Mouse (Mus musculus) kidney, embryonic 16.5 days (tissue): ENCODE data around the gene Acap2. TPM values are rescaled to one million over a fixed set of nuclear protein-coding genes. Genes with fewer than 3 reads are reported as not detected.

ENCODE experiments used
- ATAC-seq: fragments of 200-750 bp; cut with Nextera tagmentation; 2 replicates; pipeline ENCODE4 v1.8.0; 2017; ENCODE audit warnings: moderate TSS enrichment; ENCODE audit not compliant: low FRiP score, low TSS enrichment
- H3K27ac ChIP-seq: fragments of 300-500 bp; sonication (generic); 2 replicates; pipeline ENCODE4 v1.5.1; 2014; ENCODE audit warnings: low read length
- H3K27me3 ChIP-seq: fragments of 300-500 bp; sonication (generic); 2 replicates; pipeline ENCODE4 v1.6.1; 2014; ENCODE audit warnings: low read length, control low read depth, mixed read lengths; ENCODE audit not compliant: insufficient read depth
- H3K36me3 ChIP-seq: fragments of 300-500 bp; sonication (generic); 2 replicates; pipeline ENCODE4 v1.6.1; 2014; ENCODE audit warnings: low read length, control low read depth, mixed read lengths; ENCODE audit not compliant: insufficient read depth
- H3K4me1 ChIP-seq: fragments of 300-500 bp; sonication (generic); 2 replicates; pipeline ENCODE4 v1.6.1; 2014; ENCODE audit warnings: low read length, control low read depth, mixed read lengths; ENCODE audit not compliant: insufficient read depth
- H3K4me2 ChIP-seq: fragments of 300-500 bp; sonication (generic); replicated peaks from 2 replicates; pipeline ENCODE4 v1.6.1; 2014; ENCODE audit warnings: low read depth, low read length
- H3K4me3 ChIP-seq: fragments of 300-500 bp; sonication (generic); 2 replicates; pipeline ENCODE4 v1.5.1; 2014; ENCODE audit warnings: mild to moderate bottlenecking, low read length
- H3K9ac ChIP-seq: fragments of 300-500 bp; sonication (generic); replicated peaks from 2 replicates; pipeline ENCODE4 v1.6.1; 2014; ENCODE audit warnings: low read length
- H3K9me3 ChIP-seq: fragments of 300-500 bp; sonication (generic); 2 replicates; pipeline ENCODE4 v1.6.1; 2016; ENCODE audit warnings: low read length, control low read depth
- WGBS: fragments of 180-500 bp; shearing (Covaris S2); extraction: QIAGEN DNeasy Blood & Tissue Kit; methylation state at CpG from one replicate; pipeline ENCODE4 v1.1.7; 2014; 5-methylcytosine and 5-hydroxymethylcytosine counted together
- polyA plus RNA-seq: library from polyadenylated mRNA; unstranded; fragments of >200 nt; fragmentation: Nextera tagmentation; extraction: Ambion mirVana; gene quantifications from 2 replicates; pipeline ENCODE4 v1.2.1, GENCODE M21; 2015

Gene Acap2
- polyA plus RNA-seq, 1 experiment from 2014 or later: 18.2 TPM

DNA sequence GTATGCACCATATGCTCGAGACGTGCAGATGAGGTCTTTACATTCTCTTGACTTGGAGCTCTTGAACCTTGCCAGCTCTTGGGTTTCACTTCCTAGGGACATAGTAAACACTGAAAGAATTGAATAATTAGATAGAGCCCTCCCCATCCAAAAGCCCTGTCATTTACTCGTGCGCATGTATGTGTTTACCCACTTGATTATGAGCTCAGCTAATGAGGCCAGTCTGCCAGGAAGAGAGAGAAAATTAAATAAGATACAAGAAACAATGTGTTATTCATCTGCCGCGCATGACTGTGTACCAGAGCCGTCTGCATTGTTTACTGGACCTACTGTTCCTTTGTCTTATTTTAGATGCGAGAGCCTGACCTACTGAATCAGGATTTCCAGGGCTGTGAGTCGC, 10.5 kb upstream of the Acap2 start:
- WGBS: 78% methylated on average over 9 of the region's 9 CpGs

DNA sequence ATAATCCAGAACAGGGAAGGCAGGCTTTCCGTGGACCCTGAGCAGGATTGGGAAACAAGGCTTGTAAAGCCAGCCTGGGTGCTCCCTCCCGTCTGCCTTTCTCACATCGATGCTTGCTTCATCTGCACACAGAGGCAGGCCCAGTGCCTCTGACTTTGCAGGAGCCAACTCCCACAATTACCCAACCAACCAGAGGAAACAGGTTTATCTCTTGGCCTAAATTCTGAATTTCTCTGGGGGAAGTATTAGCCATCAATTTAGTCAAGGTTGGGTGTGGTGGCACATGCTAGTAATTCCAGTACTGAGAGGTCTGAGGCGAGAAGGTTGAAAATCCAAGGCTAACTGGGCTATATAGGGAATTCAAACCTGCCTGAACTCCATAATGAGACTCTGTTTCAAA, 9.4 kb upstream of the Acap2 start:
- Histone ChIP-seq H3K27me3 (no peaks in the 10 kb centered on the region), H3K4me1 (peaks cover 5% of the 10 kb centered on the region; the same call in 1 of the 2 replicates), H3K4me2 (no peak overlapping the region), H3K9me3 (peaks cover 4% of the 10 kb centered on the region; the same call in 1 of the 2 replicates), H3K27ac (no peak overlapping the region), H3K9ac (no peak overlapping the region), H3K36me3 (no peaks in the 10 kb centered on the region), H3K4me3 (no peak overlapping the region)
- whole genome bisulfite sequencing: 69% methylated on average over 4 of the region's 4 CpGs
- ATAC-seq: no peak

More for the DNA sequence above, 10.5 kb upstream of the Acap2 start:
- H3K4me3 ChIP-seq: no peak overlapping the region
- peaks cover 8% of the 10 kb centered on the region for H3K9me3 ChIP-seq
- H3K9ac ChIP-seq: no peak overlapping the region
- no peaks in the 10 kb centered on the region for H3K27me3 ChIP-seq
- ATAC-seq: no peak
- no peak overlapping the region for H3K4me2 ChIP-seq
- H3K36me3 ChIP-seq: no peaks in the 10 kb centered on the region
- peaks cover 5% of the 10 kb centered on the region; the same call in 1 of the 2 replicates for H3K4me1 ChIP-seq
- no peak overlapping the region for H3K27ac ChIP-seq

DNA sequence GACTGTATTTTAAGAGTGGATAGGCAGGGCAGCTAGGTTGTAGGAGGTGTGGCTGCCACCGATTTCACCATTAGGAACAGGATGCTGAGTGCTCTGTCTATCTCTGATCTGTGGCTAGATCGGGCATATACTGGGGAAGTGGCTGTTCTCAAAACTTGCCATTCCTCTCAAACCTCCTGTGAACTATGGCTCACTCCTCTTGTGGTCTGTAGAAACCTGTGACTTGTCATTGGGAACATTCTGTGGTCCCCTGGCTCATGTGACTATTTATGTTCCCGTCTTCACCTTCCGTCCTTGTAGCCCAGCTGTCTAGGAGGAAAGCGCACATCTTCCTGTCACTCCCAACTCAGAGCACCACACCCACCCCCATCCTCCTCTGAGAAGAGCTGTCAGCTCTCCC, 8.9 kb upstream of the Acap2 start:
- WGBS: 50% methylated on average over 5 of the region's 5 CpGs
- no peaks in the 10 kb centered on the region for H3K27me3 ChIP-seq
- H3K9me3 ChIP-seq: no peaks in the 10 kb centered on the region
- no peak overlapping the region for H3K4me2 ChIP-seq
- peaks cover 5% of the 10 kb centered on the region; the same call in 1 of the 2 replicates for H3K4me1 ChIP-seq
- ATAC-seq: no peak
- no peak overlapping the region for H3K4me3 ChIP-seq
- no peak overlapping the region for H3K9ac ChIP-seq
- no peak overlapping the region for H3K27ac ChIP-seq
- no peaks in the 10 kb centered on the region for H3K36me3 ChIP-seq

DNA sequence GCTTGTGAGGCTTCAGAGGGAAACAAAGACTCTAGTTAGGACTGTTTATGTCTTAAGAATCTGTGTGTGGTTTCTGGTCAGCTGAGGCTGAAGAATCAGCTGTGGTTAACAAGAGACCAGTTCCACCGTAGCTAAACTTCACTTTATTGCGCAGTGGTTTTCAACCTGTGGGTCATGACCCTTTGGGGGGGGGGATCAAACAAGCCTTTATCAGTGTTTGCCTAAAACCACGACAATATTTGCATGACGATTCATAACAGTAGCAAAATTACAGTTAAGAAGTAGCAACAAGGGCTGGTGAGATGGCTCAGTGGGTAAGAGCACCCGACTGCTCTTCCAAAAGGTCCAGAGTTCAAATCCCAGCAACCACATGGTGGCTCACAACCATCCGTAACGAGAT, 4.7 kb upstream of the Acap2 start:
- Histone ChIP-seq H3K9me3 (no peaks in the 10 kb centered on the region), H3K4me1 (no peaks in the 10 kb centered on the region), H3K4me3 (no peak overlapping the region), H3K4me2 (no peak overlapping the region), H3K27me3 (no peaks in the 10 kb centered on the region), H3K36me3 (no peaks in the 10 kb centered on the region), H3K27ac (no peak overlapping the region), H3K9ac (no peak overlapping the region)
- WGBS: 90% methylated on average over 5 of the region's 7 CpGs
- no peak for ATAC-seq

DNA sequence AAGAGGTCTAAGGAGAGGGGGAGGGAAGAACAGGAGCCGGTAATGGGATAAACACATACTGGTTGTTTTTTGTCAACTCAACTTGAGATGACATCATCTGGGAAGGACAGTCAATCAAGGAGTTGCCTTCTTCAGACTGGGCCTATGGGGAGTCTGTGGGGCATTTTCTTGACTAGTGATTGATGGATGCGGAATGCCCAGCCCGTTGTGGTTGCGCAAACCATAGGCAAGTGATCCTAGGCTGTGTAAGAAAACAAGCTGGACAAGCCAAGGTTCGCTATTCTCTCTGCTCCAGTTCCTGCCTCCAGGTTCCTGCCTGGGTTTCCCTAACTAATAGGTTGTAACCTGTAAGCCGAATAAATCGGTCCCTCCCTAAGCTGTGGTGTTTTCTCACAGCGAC, 4.1 kb upstream of the Acap2 start:
- ATAC-seq: no peak
- H3K9me3 ChIP-seq: no peaks in the 10 kb centered on the region
- H3K4me2 ChIP-seq: no peak overlapping the region
- 85% methylated on average over 8 of the region's 8 CpGs for WGBS
- H3K9ac ChIP-seq: no peak overlapping the region
- H3K4me3 ChIP-seq: no peak overlapping the region
- H3K36me3 ChIP-seq: no peaks in the 10 kb centered on the region
- H3K4me1 ChIP-seq: no peaks in the 10 kb centered on the region
- no peaks in the 10 kb centered on the region for H3K27me3 ChIP-seq
- no peak overlapping the region for H3K27ac ChIP-seq

DNA sequence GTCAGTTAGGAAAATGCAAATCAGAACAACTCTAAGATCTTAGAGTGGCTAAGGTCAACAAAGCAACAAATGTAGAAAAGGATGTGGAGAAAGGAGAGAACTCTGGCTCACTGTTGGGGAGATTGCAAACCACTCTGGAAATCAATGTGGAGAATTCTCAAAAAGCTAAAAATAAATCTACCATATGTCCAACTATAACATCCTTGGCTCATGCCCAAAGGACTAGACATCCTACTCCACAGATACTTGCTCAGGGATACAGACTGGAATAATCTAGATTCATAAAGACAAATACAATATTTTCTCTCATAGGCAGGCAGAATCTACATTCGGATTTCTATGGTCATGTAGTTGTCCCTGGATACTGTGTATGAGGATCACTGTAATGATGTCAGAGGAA, 3.2 kb upstream of the Acap2 start:
- H3K27me3 ChIP-seq: no peaks in the 10 kb centered on the region
- no peak overlapping the region for H3K4me3 ChIP-seq
- H3K9me3 ChIP-seq: no peaks in the 10 kb centered on the region
- no peak overlapping the region for H3K9ac ChIP-seq
- WGBS: 76% methylated on average over 1 of the region's 1 CpGs
- H3K4me1 ChIP-seq: peaks cover 7% of the 10 kb centered on the region
- no peak for ATAC-seq
- H3K27ac ChIP-seq: no peak overlapping the region
- no peaks in the 10 kb centered on the region for H3K36me3 ChIP-seq
- H3K4me2 ChIP-seq: no peak overlapping the region

DNA sequence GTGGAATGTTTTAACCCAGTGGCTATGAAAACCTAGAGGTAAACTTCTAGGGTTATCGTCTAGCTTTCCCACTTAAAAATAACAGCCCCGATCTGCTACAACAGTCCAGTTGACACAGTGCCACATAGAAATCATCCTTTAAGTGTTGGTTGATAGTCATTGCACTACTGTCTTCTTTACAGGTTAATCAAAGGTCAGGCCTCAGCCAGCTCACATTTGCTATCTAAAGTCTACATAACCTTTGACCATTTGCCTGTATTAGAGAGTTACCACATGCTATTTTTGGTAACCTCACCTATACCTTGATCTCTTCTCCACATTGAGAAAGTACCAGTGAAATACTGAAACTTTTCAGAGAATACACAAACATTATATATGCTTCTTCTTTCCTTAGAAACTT, 659 bp upstream of the Acap2 start:
- no peaks in the 10 kb centered on the region for H3K36me3 ChIP-seq
- peaks cover 15% of the 10 kb centered on the region for H3K4me1 ChIP-seq
- ATAC-seq: no peak
- no peak overlapping the region for H3K9ac ChIP-seq
- H3K27me3 ChIP-seq: no peaks in the 10 kb centered on the region
- H3K4me2 ChIP-seq: peak overlapping the region; percentile 73
- whole genome bisulfite sequencing: 86% methylated on average over 2 of the region's 2 CpGs
- H3K9me3 ChIP-seq: no peaks in the 10 kb centered on the region
- H3K4me3 ChIP-seq: no peak overlapping the region
- no peak overlapping the region for H3K27ac ChIP-seq

DNA sequence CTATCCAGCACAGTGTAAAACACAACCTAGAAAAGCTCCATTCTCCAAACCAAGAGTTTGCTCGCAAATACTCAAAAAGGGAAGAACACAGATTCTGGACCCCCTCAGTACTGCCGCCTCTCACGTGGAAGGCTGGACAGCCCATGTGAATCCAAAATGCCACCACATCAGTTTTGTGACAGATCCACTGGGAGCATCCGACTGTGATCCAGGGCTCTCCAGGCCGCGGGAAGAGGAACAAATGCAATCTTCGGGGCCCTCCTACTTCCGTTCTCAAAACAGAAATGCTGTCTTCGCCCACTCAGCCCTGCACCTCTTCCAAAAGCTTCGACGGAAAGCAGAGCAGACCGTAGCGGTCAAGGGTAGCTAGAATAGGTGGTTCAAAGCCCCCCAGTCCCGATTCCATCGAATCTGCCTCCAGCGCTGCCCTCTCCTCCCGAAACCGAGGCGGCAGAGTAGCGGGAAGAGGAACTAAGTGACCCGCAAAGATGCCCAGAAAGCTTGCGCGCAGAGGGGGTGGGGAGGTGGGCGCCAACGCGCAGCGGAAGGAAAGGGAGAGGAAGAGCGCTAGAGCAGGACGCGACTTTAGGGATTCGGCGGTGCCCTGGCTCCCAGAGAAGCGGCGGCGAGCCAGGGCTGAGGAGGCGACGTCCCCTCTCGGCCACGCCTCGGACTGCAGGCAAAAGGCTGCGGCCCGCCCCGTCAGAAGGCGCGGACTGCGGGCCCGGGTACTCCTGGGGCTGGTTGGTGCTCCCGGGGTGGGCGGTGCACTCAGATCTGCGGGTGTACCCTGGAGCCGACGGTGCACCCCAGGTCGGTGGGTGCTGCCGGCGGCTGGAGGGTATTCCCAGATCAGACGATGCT, 887 bp downstream of the Acap2 start:
- Histone ChIP-seq H3K27ac (peak overlapping the region; percentile 91), H3K4me2 (peak overlapping the region; percentile 73), H3K4me1 (peaks cover 15% of the 10 kb centered on the region), H3K27me3 (no peaks in the 10 kb centered on the region), H3K9me3 (no peaks in the 10 kb centered on the region), H3K36me3 (no peaks in the 10 kb centered on the region), H3K4me3 (peak overlapping the region; percentile 90), H3K9ac (peak overlapping the region; percentile 91)
- ATAC-seq: peak; percentile 50
- WGBS: under 1% methylated on average over 56 of the region's 56 CpGs

DNA sequence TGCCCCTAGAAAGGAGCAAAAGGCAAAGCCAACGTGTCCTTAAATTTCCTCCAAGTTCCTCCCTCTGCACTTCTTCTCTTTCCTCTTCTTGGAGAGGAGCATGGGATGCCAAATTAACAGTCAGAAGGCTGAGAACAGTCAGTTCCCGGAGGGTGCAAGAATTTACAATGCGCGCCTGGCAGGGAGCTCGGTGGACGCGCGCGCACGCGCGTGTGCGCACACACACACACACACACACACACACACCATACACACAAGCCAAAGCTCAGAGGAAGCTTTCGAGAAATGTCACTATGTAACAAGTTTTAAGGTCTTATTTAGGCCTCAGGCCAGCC, 1.5 kb downstream of the Acap2 start:
- Histone ChIP-seq H3K9ac (peak overlapping the region; percentile 91), H3K27ac (peak overlapping the region; percentile 91), H3K4me2 (peak overlapping the region; percentile 73), H3K27me3 (no peaks in the 10 kb centered on the region), H3K4me3 (peak overlapping the region; percentile 90), H3K36me3 (no peaks in the 10 kb centered on the region), H3K4me1 (peaks cover 15% of the 10 kb centered on the region), H3K9me3 (no peaks in the 10 kb centered on the region)
- WGBS: 5% methylated on average over 14 of the region's 14 CpGs
- ATAC-seq: no peak

DNA sequence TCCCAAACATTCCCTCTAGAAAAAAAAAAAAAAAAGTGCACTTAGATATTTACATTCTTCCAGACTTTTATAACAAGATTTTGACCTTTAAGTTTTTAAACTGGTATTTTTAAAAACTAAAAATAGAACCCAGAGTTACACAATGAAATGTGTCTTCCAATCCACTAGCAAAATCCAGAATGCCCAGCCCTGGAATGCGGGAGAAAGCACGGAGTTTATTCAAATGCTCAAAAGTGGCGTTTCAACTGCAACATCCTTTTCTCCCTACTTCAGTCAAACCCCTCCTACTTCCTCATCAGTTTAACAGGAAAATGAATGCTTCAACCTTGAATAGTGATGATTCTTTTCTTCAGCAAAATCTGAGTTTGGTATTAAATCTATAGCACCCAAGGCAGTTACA, 4.1 kb downstream of the Acap2 start:
- Histone ChIP-seq H3K9ac (no peak overlapping the region), H3K4me2 (no peak overlapping the region), H3K9me3 (no peaks in the 10 kb centered on the region), H3K4me1 (peaks cover 17% of the 10 kb centered on the region), H3K4me3 (no peak overlapping the region), H3K27ac (no peak overlapping the region), H3K27me3 (no peaks in the 10 kb centered on the region), H3K36me3 (no peaks in the 10 kb centered on the region)
- ATAC-seq: no peak
- WGBS: 61% methylated on average over 3 of the region's 3 CpGs
